Mouse (Mus musculus) CH12.LX (cell line): ENCODE measurements around the gene Gab1. TPM values are rescaled to one million over a fixed set of nuclear protein-coding genes. Genes with fewer than 3 reads are reported as not detected.

Experiments
- DNase-seq: peaks from one replicate; pipeline ENCODE4 v3.0.0-alpha.2; 2013; ENCODE audit errors: extremely low read depth
- H3K27ac ChIP-seq: 2 replicates; pipeline ENCODE4 v1.5.1; 2012; ENCODE audit warnings: low read depth, mild to moderate bottlenecking, control low read depth, moderate library complexity; ENCODE audit not compliant: insufficient read depth
- H3K27me3 ChIP-seq: replicated peaks from 2 replicates; pipeline ENCODE3; 2012; ENCODE audit warnings: inconsistent platforms
- H3K36me3 ChIP-seq, 2 experiments: replicated peaks in 1 of 2; 2 replicates each; pipeline versions ENCODE3 to v1.6.1; 2012; ENCODE audit warnings: inconsistent platforms in 1 of 2, low read length in 1 of 2, mild to moderate bottlenecking in 1 of 2, mixed read lengths in 1 of 2, moderate library complexity in 1 of 2; ENCODE audit not compliant: control insufficient read depth in 1 of 2, insufficient read depth in 1 of 2
- H3K4me1 ChIP-seq, 2 experiments: 2 replicates each; pipeline ENCODE4 v1.6.1; 2012; ENCODE audit warnings: inconsistent platforms in 1 of 2, moderate library complexity in 1 of 2; ENCODE audit not compliant: insufficient read depth in 2 of 2, control insufficient read depth in 1 of 2
- H3K4me2 ChIP-seq: 2 replicates; pipeline ENCODE4 v1.6.1; 2012; ENCODE audit warnings: low read depth, mild to moderate bottlenecking, control low read depth; ENCODE audit not compliant: poor library complexity, insufficient read depth, severe bottlenecking
- H3K4me3 ChIP-seq, 3 experiments: fragments of 150-350 bp in 1 of 3; sonication (generic) in 1 of 3; replicated peaks in 1 of 3; 2 replicates each; pipeline versions ENCODE3 to v1.5.1; 2011 to 2012; ENCODE audit warnings: low read depth in 2 of 3, low read length in 2 of 3, mild to moderate bottlenecking in 2 of 3, moderate library complexity in 2 of 3, control low read depth in 1 of 3, improper control_type of control experiment in 1 of 3, inconsistent platforms in 1 of 3, mixed read lengths in 1 of 3; ENCODE audit not compliant: poor library complexity in 1 of 3
- H3K79me2 ChIP-seq: replicated peaks from 2 replicates; pipeline ENCODE4 v1.6.1; 2012; ENCODE audit warnings: mild to moderate bottlenecking, moderate library complexity; ENCODE audit not compliant: control insufficient read depth, poor library complexity, insufficient read depth, severe bottlenecking; ENCODE audit errors: extremely low read depth
- H3K9ac ChIP-seq: 2 replicates; pipeline ENCODE4 v1.6.1; 2012; ENCODE audit warnings: low read depth, mild to moderate bottlenecking, control low read depth, moderate library complexity; ENCODE audit not compliant: insufficient read depth
- H3K9me3 ChIP-seq: replicated peaks from 2 replicates; pipeline ENCODE3; 2012; ENCODE audit warnings: low read length, inconsistent platforms, mixed read lengths
- BHLHE40 ChIP-seq: IDR thresholded peaks from 2 replicates; pipeline ENCODE4 v1.6.1; 2011; ENCODE audit warnings: mild to moderate bottlenecking, low read depth, low read length, improper control_type of control experiment
- CHD1 ChIP-seq: IDR thresholded peaks from 2 replicates; pipeline ENCODE4 v1.6.1; 2012; ENCODE audit warnings: low read depth, low read length, improper control_type of control experiment, inconsistent platforms
- CHD2 ChIP-seq: IDR thresholded peaks from 2 replicates; pipeline ENCODE4 v1.6.1; 2011; ENCODE audit warnings: low read length, improper control_type of control experiment
- CTCF ChIP-seq, 2 experiments: IDR thresholded peaks in 1 of 2; conservative IDR thresholded peaks in 1 of 2; 2 replicates each; pipeline ENCODE4 v1.5.1; 2011 to 2012; ENCODE audit warnings: low read depth in 2 of 2, low read length in 2 of 2, improper control_type of control experiment in 1 of 2, inconsistent platforms in 1 of 2, mild to moderate bottlenecking in 1 of 2, moderate library complexity in 1 of 2
- ELF1 ChIP-seq: IDR thresholded peaks from 2 replicates; pipeline ENCODE4 v1.6.1; 2014; ENCODE audit warnings: low read depth, mild to moderate bottlenecking, inconsistent platforms, low read length, improper control_type of control experiment
- EP300 ChIP-seq: IDR thresholded peaks from 2 replicates; pipeline ENCODE4 v1.6.1; 2011; ENCODE audit warnings: low read length, improper control_type of control experiment
- ETS1 ChIP-seq: conservative IDR thresholded peaks from 2 replicates; pipeline ENCODE4 v1.6.1; 2012; ENCODE audit warnings: low read depth, mild to moderate bottlenecking, inconsistent platforms, low read length, improper control_type of control experiment, moderate library complexity
- HCFC1 ChIP-seq: IDR thresholded peaks from 2 replicates; pipeline ENCODE4 v1.6.1; 2012; ENCODE audit warnings: low read depth, mild to moderate bottlenecking, inconsistent platforms, low read length, improper control_type of control experiment
- IRF4 ChIP-seq: IDR thresholded peaks from 2 replicates; pipeline ENCODE4 v1.6.1; 2014; ENCODE audit warnings: low read depth, mild to moderate bottlenecking, inconsistent platforms, low read length, improper control_type of control experiment
- JUN ChIP-seq: IDR thresholded peaks from 2 replicates; pipeline ENCODE4 v1.6.1; 2011; ENCODE audit warnings: low read depth, mild to moderate bottlenecking, low read length, improper control_type of control experiment, moderate library complexity; ENCODE audit not compliant: insufficient read depth
- KAT2A ChIP-seq: IDR thresholded peaks from 2 replicates; pipeline ENCODE4 v1.6.1; 2012; ENCODE audit warnings: low read length, improper control_type of control experiment, inconsistent platforms; ENCODE audit not compliant: insufficient replicate concordance
- MAX ChIP-seq: IDR thresholded peaks from 2 replicates; pipeline ENCODE4 v1.6.1; 2011; ENCODE audit warnings: low read length, improper control_type of control experiment
- MAZ ChIP-seq: IDR thresholded peaks from 2 replicates; pipeline ENCODE4 v1.6.1; 2012; ENCODE audit warnings: low read depth, mild to moderate bottlenecking, inconsistent platforms, low read length, improper control_type of control experiment, moderate library complexity
- MXI1 ChIP-seq: IDR thresholded peaks from 2 replicates; pipeline ENCODE4 v1.6.1; 2011; ENCODE audit warnings: mild to moderate bottlenecking, low read depth, low read length, improper control_type of control experiment
- MYC ChIP-seq: IDR thresholded peaks from 2 replicates; pipeline ENCODE4 v1.6.1; 2011; ENCODE audit warnings: low read depth, mild to moderate bottlenecking, improper control_type of control experiment, low read length
- NRF1 ChIP-seq: IDR thresholded peaks from 2 replicates; pipeline ENCODE4 v1.6.1; 2014; ENCODE audit warnings: low read depth, mild to moderate bottlenecking, inconsistent platforms, low read length, improper control_type of control experiment, moderate library complexity
- PAX5 ChIP-seq: IDR thresholded peaks from 2 replicates; pipeline ENCODE4 v1.6.1; 2012; ENCODE audit warnings: low read length, inconsistent platforms, mixed read lengths
- POLR2AphosphoS2 ChIP-seq: IDR thresholded peaks from 2 replicates; pipeline ENCODE4 v1.6.1; 2011; ENCODE audit warnings: low read depth, low read length, improper control_type of control experiment
- RAD21 ChIP-seq: IDR thresholded peaks from 2 replicates; pipeline ENCODE4 v1.6.1; 2011; ENCODE audit warnings: low read depth, mild to moderate bottlenecking, low read length, improper control_type of control experiment, moderate library complexity
- RCOR1 ChIP-seq: conservative IDR thresholded peaks from 2 replicates; pipeline ENCODE4 v1.6.1; 2012; ENCODE audit warnings: low read depth, mild to moderate bottlenecking, inconsistent platforms, low read length, improper control_type of control experiment
- SIN3A ChIP-seq: IDR thresholded peaks from 2 replicates; pipeline ENCODE4 v1.6.1; 2012; ENCODE audit warnings: low read length, improper control_type of control experiment, inconsistent platforms
- TBP ChIP-seq: conservative IDR thresholded peaks from 2 replicates; pipeline ENCODE4 v1.6.1; 2011; ENCODE audit warnings: low read depth, low read length, improper control_type of control experiment
- TCF12 ChIP-seq: IDR thresholded peaks from 2 replicates; pipeline ENCODE4 v1.6.1; 2014; ENCODE audit warnings: low read depth, mild to moderate bottlenecking, inconsistent platforms, low read length, improper control_type of control experiment
- ZNF384 ChIP-seq: IDR thresholded peaks from 2 replicates; pipeline ENCODE4 v1.6.1; 2012; ENCODE audit warnings: low read depth, low read length, improper control_type of control experiment, inconsistent platforms
- dilution Hi-C: fragments of 300-500 bp; cut with MboI; formaldehyde crosslinking; loops from 2 replicates; pipeline ENCODE4 v1.14.3; 2020; ENCODE audit warnings: low sequenced_read_pairs; ENCODE audit not compliant: extremely low pct_unique_long_range_greater_than_20kb, extremely low pct_ligation_motif_present
- in situ Hi-C: fragments of 300-500 bp; cut with MboI; formaldehyde crosslinking; loops from 3 replicates; pipeline ENCODE4 v1.14.3; 2019; ENCODE audit warnings: low sequenced_read_pairs, low pct_ligation_motif_present, low pct_unique_long_range_greater_than_20kb, mixed read lengths
- polyA plus RNA-seq: library from polyadenylated mRNA; unstranded; fragments of >175 nt; gene quantifications from 2 replicates; pipeline ENCODE4 v1.2.1, GENCODE M21; 2012; ENCODE audit warnings: low read depth; ENCODE audit not compliant: insufficient read length
- total RNA-seq, 2 experiments: library from RNA; depleted of rRNA; stranded (reverse); fragments of 300-350 nt in 1 of 2; fragments of >200 nt in 1 of 2; gene quantifications; 2 replicates each; pipeline ENCODE4 v1.2.3; 2012 to 2014

The Gab1 gene
- total and polyA plus RNA-seq, 3 experiments = 0.08 TPM; not detected in 2

- H3K9ac ChIP-seq = no peak overlapping the region
- peaks cover 15 to 23% of the 10 kb centered on the region in 2 experiments for H3K4me1 ChIP-seq
- in situ Hi-C loops = no loop called here
These were observed 31.7 kb downstream of the Gab1 start for GRCm38 (mm10) chr8:80848631-80849030.

GRCm38 (mm10) chr8:80847912-80848311 lies 32.4 kb downstream of the Gab1 start:
- no peak overlapping the region for H3K9ac ChIP-seq
- TF ChIP-seq EP300 (no peak), ELF1 (no peak), TBP (no peak), SIN3A (no peak), PAX5 (no peak), ZNF384 (no peak), MAX (no peak), MAZ (no peak), ETS1 (no peak), CHD2 (no peak), NRF1 (no peak), RCOR1 (no peak), CTCF (conservative IDR thresholded peaks at IDR 0.05 in 1 of 2, IDR thresholded peaks at IDR 0.05 in 1 of 2; ENCODE audit: low read depth in 2 of 2, low read length in 2 of 2) (no peak), TCF12 (no peak), POLR2AphosphoS2 (no peak), JUN (no peak), BHLHE40 (no peak)
- peaks cover 13 to 19% of the 10 kb centered on the region in 2 experiments for H3K4me1 ChIP-seq
- no peak overlapping the region for H3K4me3 ChIP-seq
- H3K9me3 ChIP-seq = no peaks in the 10 kb centered on the region
- H3K4me2 ChIP-seq = no peak overlapping the region
- H3K27me3 ChIP-seq = no peaks in the 10 kb centered on the region
- no peaks in the 10 kb centered on the region for H3K79me2 ChIP-seq
- dilution Hi-C loops = no loop called here
- in situ Hi-C loops = no loop called here
- H3K36me3 ChIP-seq = no peaks in the 10 kb centered on the region
- H3K27ac ChIP-seq = no peak overlapping the region
- no peak for DNase-seq

More at GRCm38 (mm10) chr8:80848631-80849030, 31.7 kb downstream of the Gab1 start:
- Histone ChIP-seq H3K4me3 (no peak overlapping the region), H3K27me3 (no peaks in the 10 kb centered on the region), H3K27ac (no peak overlapping the region), H3K4me2 (no peak overlapping the region), H3K79me2 (no peaks in the 10 kb centered on the region), H3K9me3 (no peaks in the 10 kb centered on the region), H3K36me3 (no peaks in the 10 kb centered on the region)
- dilution Hi-C loops = no loop called here
- no peak for DNase-seq
- TF ChIP-seq KAT2A (no peak), NRF1 (no peak), EP300 (no peak), JUN (no peak), ZNF384 (no peak), CTCF (conservative IDR thresholded peaks at IDR 0.05 in 1 of 2, IDR thresholded peaks at IDR 0.05 in 1 of 2; ENCODE audit: low read depth in 2 of 2, low read length in 2 of 2) (no peak), TBP (no peak), RCOR1 (no peak), MYC (no peak), IRF4 (no peak), HCFC1 (no peak), MXI1 (no peak), BHLHE40 (no peak), PAX5 (no peak), CHD1 (no peak), SIN3A (no peak), RAD21 (no peak), ELF1 (no peak)
- TF ChIP-seq, all 38 proteins: peak for 0
